Mouse (Mus musculus) heart, adult 2 months (tissue): Measurements from ENCODE around the gene Rnf208. TPM values are rescaled to one million over a fixed set of nuclear protein-coding genes. Genes with fewer than 3 reads are reported as not detected.

Source experiments
- DNase-seq, 2 experiments: peaks; one replicate each; pipeline ENCODE4 v3.0.0; 2021
- H3K27ac ChIP-seq: fragments of 200-600 bp; 2 replicates; pipeline ENCODE4 v1.8.1; 2022
- H3K27me3 ChIP-seq: fragments of 200-500 bp; 2 replicates; pipeline ENCODE4 v1.6.1; 2012; ENCODE audit warnings: mild to moderate bottlenecking, low read length, inconsistent platforms, mixed read lengths; ENCODE audit not compliant: control insufficient read depth, insufficient read depth
- H3K36me3 ChIP-seq: fragments of 200-500 bp; 2 replicates; pipeline ENCODE4 v1.6.1; 2012; ENCODE audit warnings: low read length, inconsistent platforms; ENCODE audit not compliant: control insufficient read depth, insufficient read depth
- H3K4me1 ChIP-seq: fragments of 200-500 bp; 2 replicates; pipeline ENCODE4 v1.6.1; 2011; ENCODE audit warnings: low read length; ENCODE audit not compliant: control insufficient read depth, insufficient read depth
- H3K4me3 ChIP-seq: fragments of 200-600 bp; 2 replicates; pipeline ENCODE4 v1.8.1; 2022
- H3K79me2 ChIP-seq: fragments of 200-500 bp; replicated peaks from 2 replicates; pipeline ENCODE4 v1.6.1; 2012; ENCODE audit warnings: mild to moderate bottlenecking, inconsistent platforms, low read length, moderate library complexity, mixed read lengths; ENCODE audit not compliant: control insufficient read depth, insufficient read depth
- H3K9ac ChIP-seq: fragments of 200-500 bp; 2 replicates; pipeline ENCODE4 v1.6.1; 2012; ENCODE audit warnings: low read depth, mild to moderate bottlenecking, control low read depth, inconsistent platforms, low read length, mixed read lengths
- CTCF ChIP-seq: fragments of 200-600 bp; IDR thresholded peaks from 2 replicates; pipeline ENCODE4 v1.8.1; 2022; ENCODE audit warnings: antibody characterized with exemption, mild to moderate bottlenecking, moderate library complexity
- EP300 ChIP-seq: fragments of 200-500 bp; IDR thresholded peaks from 2 replicates; pipeline ENCODE4 v1.6.1; 2011; ENCODE audit warnings: low read depth, low read length, control low read depth; ENCODE audit not compliant: insufficient read depth
- POLR2A ChIP-seq: fragments of 200-500 bp; IDR thresholded peaks from 2 replicates; pipeline ENCODE4 v1.6.1; 2011; ENCODE audit warnings: mild to moderate bottlenecking, low read depth, low read length, control low read depth; ENCODE audit not compliant: insufficient read depth
- WGBS: fragments of 180-500 bp; shearing (Covaris S2); methylation state at CpG from one replicate; pipeline ENCODE4 v1.1.7; 2018; 5-methylcytosine and 5-hydroxymethylcytosine counted together
- intact Hi-C: fragments of 180-260 bp; cut with DNase I; formaldehyde crosslinking; loops from one replicate; pipeline ENCODE4 v1.15.1; 2025
- polyA plus RNA-seq: library from polyadenylated mRNA; depleted of rRNA; stranded (reverse); fragments of >200 nt; gene quantifications from 2 replicates; pipeline ENCODE4 v1.2.3, GENCODE M21; 2012
- total RNA-seq, 2 experiments: library from RNA; stranded (reverse); gene quantifications; 2 replicates each; pipeline ENCODE4 v1.2.3; 2021

Rnf208 gene
- total and polyA plus RNA-seq, 3 experiments = 0.47 to 2.4 (median 0.61) TPM

GRCm38 (mm10) chr2:25264851-25265250 lies 22.8 kb downstream of the Rnf208 start:
- intact Hi-C loops = no loop called here
- H3K79me2 ChIP-seq = no peaks in the 10 kb centered on the region
- H3K27me3 ChIP-seq = no peaks in the 10 kb centered on the region
- H3K36me3 ChIP-seq = no peaks in the 10 kb centered on the region
- H3K9ac ChIP-seq = no peak overlapping the region
- no peak for DNase-seq
- 59% methylated on average over 3 of the region's 3 CpGs for WGBS
- H3K4me1 ChIP-seq = peaks cover 20% of the 10 kb centered on the region
- peak overlapping the region; percentile 67 for H3K27ac ChIP-seq
- H3K4me3 ChIP-seq = no peak overlapping the region
- TF ChIP-seq POLR2A (no peak), CTCF (no peak), EP300 (no peak)

- Histone ChIP-seq H3K27me3 (no peaks in the 10 kb centered on the region), H3K27ac (peak overlapping the region; percentile 67), H3K4me1 (peaks cover 20% of the 10 kb centered on the region), H3K4me3 (peak overlapping the region; percentile 22; the same call in 1 of the 2 replicates), H3K36me3 (no peaks in the 10 kb centered on the region), H3K79me2 (no peaks in the 10 kb centered on the region), H3K9ac (no peak overlapping the region)
- intact Hi-C loops = loop anchor here (2.0 kb wide), 1 partner anchor 71 kb away; no protein-coding TSS in a partner anchor
- 43% methylated on average over 6 of the region's 6 CpGs for WGBS
- TF ChIP-seq CTCF (no peak), EP300 (peak; percentile 74)
- peak; percentile 61 to 66 for DNase-seq
Observed at GRCm38 (mm10) chr2:25265897-25266656, 24.0 kb downstream of the Rnf208 start.

GRCm38 (mm10) chr2:25266720-25267119 lies 24.7 kb downstream of the Rnf208 start:
- Histone ChIP-seq H3K79me2 (no peaks in the 10 kb centered on the region), H3K9ac (no peak overlapping the region), H3K4me3 (no peak overlapping the region), H3K27me3 (no peaks in the 10 kb centered on the region), H3K27ac (peak overlapping the region; percentile 67), H3K4me1 (peaks cover 23% of the 10 kb centered on the region), H3K36me3 (no peaks in the 10 kb centered on the region)
- WGBS = 16% methylated on average over 2 of the region's 2 CpGs
- DNase-seq = peak; percentile 55 to 67
- intact Hi-C loops = loop anchor here (2.0 kb wide), 1 partner anchor 72 kb away; no protein-coding TSS in a partner anchor
- TF ChIP-seq CTCF (no peak), POLR2A (no peak), EP300 (no peak)

GRCm38 (mm10) chr2:25267241-25267640 lies 25.2 kb downstream of the Rnf208 start:
- TF ChIP-seq POLR2A (no peak), EP300 (no peak), CTCF (no peak)
- intact Hi-C loops = loop anchor here (2.0 kb wide), 1 partner anchor 72 kb away; no protein-coding TSS in a partner anchor
- H3K27me3 ChIP-seq = no peaks in the 10 kb centered on the region

GRCm38 (mm10) chr2:25267746-25268309 lies 25.8 kb downstream of the Rnf208 start:
- 79% methylated on average over 4 of the region's 4 CpGs for WGBS
- no peaks in the 10 kb centered on the region for H3K36me3 ChIP-seq
- H3K27me3 ChIP-seq = no peaks in the 10 kb centered on the region
- H3K9ac ChIP-seq = no peak overlapping the region
- no peak for TF ChIP-seq CTCF
- TF ChIP-seq POLR2A = no peak
- TF ChIP-seq EP300 = no peak
- H3K4me1 ChIP-seq = peaks cover 23% of the 10 kb centered on the region
- no peak for DNase-seq
- H3K4me3 ChIP-seq = no peak overlapping the region
- intact Hi-C loops = loop anchor here (2.0 kb wide), 1 partner anchor 73 kb away; no protein-coding TSS in a partner anchor
- 0 out of 2 replicates have a peak, but pooled peaks cover 2% of the 10 kb centered on the region for H3K79me2 ChIP-seq
- H3K27ac ChIP-seq = no peak overlapping the region; the same call in 1 of the 2 replicates

More at GRCm38 (mm10) chr2:25267241-25267640, 25.2 kb downstream of the Rnf208 start:
- H3K36me3 ChIP-seq = no peaks in the 10 kb centered on the region
- no peak for DNase-seq
- H3K79me2 ChIP-seq = no peaks in the 10 kb centered on the region
- H3K9ac ChIP-seq = 0 out of 2 replicates have a peak overlapping the region, but pooled peaks have one; percentile 10
- no peak overlapping the region for H3K4me3 ChIP-seq
- peak overlapping the region; percentile 67 for H3K27ac ChIP-seq
- H3K4me1 ChIP-seq = peaks cover 23% of the 10 kb centered on the region
